Mouse (Mus musculus) liver, embryonic 14.5 days (tissue): Measurements from ENCODE around the gene Rps11.

Source experiments
- CTCF ChIP-seq: IDR thresholded peaks from 2 replicates; pipeline ENCODE4 v1.5.1; 2016; ENCODE audit warnings: antibody characterized with exemption, low read depth, control low read depth
- EP300 ChIP-seq: IDR thresholded peaks from 2 replicates; pipeline ENCODE4 v1.6.1; 2016; ENCODE audit warnings: antibody characterized with exemption, low read depth

DNA sequence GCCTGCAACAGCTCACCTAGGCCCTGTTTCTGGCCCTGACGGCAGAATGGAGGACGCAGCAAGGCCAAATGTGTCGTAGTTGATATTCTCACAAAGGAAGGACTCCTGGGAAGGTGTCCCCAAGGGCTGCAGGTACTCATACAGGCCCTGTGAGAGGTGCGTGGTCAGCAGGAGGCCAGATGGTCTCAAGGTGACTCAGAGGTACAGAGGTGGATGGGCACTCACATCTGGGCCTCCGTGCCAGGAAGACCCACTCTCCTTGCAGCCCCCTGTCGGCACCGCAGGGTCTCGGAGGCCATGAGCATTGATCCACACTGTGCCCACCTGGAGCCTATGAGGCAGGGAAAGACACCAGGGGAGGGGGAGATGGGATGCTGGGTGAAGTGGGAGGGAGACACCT is 21.2 kb upstream of the Rps11 start:
- no peak for TF ChIP-seq CTCF
- no peak for TF ChIP-seq EP300
